Comparison of ENCODE assay signal across 8 mouse cellular contexts in the genomic region with DNA sequence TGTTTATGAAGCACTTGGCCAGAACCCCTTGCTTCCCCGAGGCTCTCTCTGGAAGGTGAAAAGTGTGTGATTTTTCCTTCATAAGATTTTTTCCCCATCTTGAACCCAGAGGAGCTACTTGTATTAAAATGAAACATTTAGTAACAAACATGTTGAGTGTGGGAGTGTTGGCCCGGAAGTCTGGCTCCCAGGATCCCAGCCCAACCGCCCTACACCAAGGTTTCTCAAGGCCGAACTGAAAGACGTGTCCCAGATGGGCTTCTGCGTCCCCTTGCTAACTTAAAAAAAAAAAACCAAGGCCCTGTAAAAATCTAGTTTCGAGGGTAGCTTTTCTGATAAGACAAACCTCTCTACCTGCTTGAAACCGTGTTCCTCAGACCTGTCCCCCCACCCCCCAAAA. TPM values are rescaled to one million over a fixed set of nuclear protein-coding genes. Genes with fewer than 3 reads are reported as not detected.
A peak's percentile ranks its signal among the peaks of the same experiment; 100 is the strongest.
DNase-seq lines count a peak whose midpoint lies in the region; ATAC-seq lines count a peak whose summit lies in the region.

No protein-coding gene starts in this region.

- no peak for ATAC-seq in heart, embryonic 12.5 days (ENCODE audit: insufficient number of reproducible peaks, low FRiP score)
- ATAC-seq in limb, embryonic 13.5 days (ENCODE audit: low FRiP score, low read depth), result no peak
- no peak for ATAC-seq in neural tube, embryonic 14.5 days (ENCODE audit: low read depth)

- H3K4me1 ChIP-seq in heart, embryonic 12.5 days (replicated peaks), result peaks cover 60% of the 10 kb centered on the region
- peaks cover 39% of the 10 kb centered on the region for H3K4me1 ChIP-seq in limb, embryonic 13.5 days
- peaks cover 29% of the 10 kb centered on the region for H3K4me1 ChIP-seq in neural tube, embryonic 14.5 days (ENCODE audit: control insufficient read depth, insufficient read depth, low read length)

- peak overlapping the region; percentile 45 for H3K27ac ChIP-seq in heart, embryonic 12.5 days (ENCODE audit: poor library complexity, severe bottlenecking)
- 0 out of 2 replicates have a peak overlapping the region, but pooled peaks have one; percentile 22 for H3K27ac ChIP-seq in limb, embryonic 13.5 days
- H3K27ac ChIP-seq in neural tube, embryonic 14.5 days (ENCODE audit: low read depth, low read length), result no peak overlapping the region

- peaks cover 7% of the 10 kb centered on the region for H3K36me3 ChIP-seq in heart, embryonic 12.5 days
- H3K36me3 ChIP-seq in limb, embryonic 13.5 days, result peaks cover 8% of the 10 kb centered on the region; the same call in 1 of the 2 replicates
- no peaks in the 10 kb centered on the region for H3K36me3 ChIP-seq in neural tube, embryonic 14.5 days (ENCODE audit: control insufficient read depth, insufficient read depth, low read length)

- H3K4me2 ChIP-seq in heart, embryonic 12.5 days, result peak overlapping the region; percentile 92
- H3K4me2 ChIP-seq in limb, embryonic 13.5 days (replicated peaks), result peak overlapping the region; percentile 95
- H3K4me2 ChIP-seq in neural tube, embryonic 14.5 days (ENCODE audit: low read depth, low read length), result peak overlapping the region; percentile 76; the same call in 1 of the 2 replicates

- no peaks in the 10 kb centered on the region for H3K9me3 ChIP-seq in heart, embryonic 12.5 days (replicated peaks)
- no peaks in the 10 kb centered on the region for H3K9me3 ChIP-seq in limb, embryonic 13.5 days
- H3K9me3 ChIP-seq in neural tube, embryonic 14.5 days (ENCODE audit: control insufficient read depth, low read length), result no peaks in the 10 kb centered on the region

- WGBS in heart, embryonic 12.5 days, result 36% methylated on average over 8 of the region's 8 CpGs
- WGBS in limb, embryonic 13.5 days, result 57% methylated on average over 8 of the region's 8 CpGs
- 86% methylated on average over 8 of the region's 8 CpGs for WGBS in neural tube, embryonic 14.5 days

- H3K9ac ChIP-seq in heart, embryonic 12.5 days, result peak overlapping the region; percentile 54; the same call in 1 of the 2 replicates
- H3K9ac ChIP-seq in limb, embryonic 13.5 days, result peak overlapping the region; percentile 36; the same call in 1 of the 2 replicates
- H3K9ac ChIP-seq in neural tube, embryonic 14.5 days (replicated peaks; ENCODE audit: low read depth, low read length), result no peak overlapping the region

- peak; percentile 63 to 65 for DNase-seq in heart, adult 18-20 months
- no peak for DNase-seq in heart, postnatal 25 days (ENCODE audit: low spot score)
- no peak for DNase-seq in cerebellum, postnatal 25 days
- no peak for DNase-seq in thymus, postnatal 0 days (ENCODE audit: low spot score)
- no peak for DNase-seq in urinary bladder, postnatal 25 days (ENCODE audit: low spot score)

- no peaks in the 10 kb centered on the region for H3K27me3 ChIP-seq in heart, embryonic 12.5 days (replicated peaks)
- no peaks in the 10 kb centered on the region for H3K27me3 ChIP-seq in limb, embryonic 13.5 days
- no peaks in the 10 kb centered on the region for H3K27me3 ChIP-seq in neural tube, embryonic 14.5 days (ENCODE audit: control insufficient read depth, insufficient read depth, low read length)

- intact Hi-C loops in heart, postnatal 25 days (cut with DNase I), result loop anchor here (2.0 to 5.0 kb wide), 3 partner anchors 37 to 76 kb away; no protein-coding TSS in a partner anchor

- H3K4me3 ChIP-seq in heart, embryonic 12.5 days, result peak overlapping the region; percentile 80; the same call in 1 of the 2 replicates
- peak overlapping the region; percentile 84 for H3K4me3 ChIP-seq in limb, embryonic 13.5 days
- no peak overlapping the region for H3K4me3 ChIP-seq in neural tube, embryonic 14.5 days (ENCODE audit: low read depth, low read length)

RNA-seq across cellular contexts. Expression of a gene that starts 2.3 kb away (rescaled TPM):
- 100 to 1,000 TPM; 126 to 130 TPM for total RNA-seq in heart, adult 18-20 months (2021)
- 10 to 100 TPM; 89.2 to 97.2 TPM for total RNA-seq in heart, postnatal 25 days (2021)
- 48.5 and 50.6 TPM in 2 replicates for polyA plus RNA-seq in heart, embryonic 12.5 days (2016; fragmentation: Nextera tagmentation; extraction: Ambion mirVana)
- polyA plus RNA-seq in limb, embryonic 13.5 days (2015; fragmentation: Nextera tagmentation; extraction: Ambion mirVana), result 12.0 and 13.8 TPM in 2 replicates
- polyA plus RNA-seq in neural tube, embryonic 14.5 days (2014; fragmentation: Nextera tagmentation; extraction: Ambion mirVana), result 17.0 and 19.5 TPM in 2 replicates
- 13.1 and 16.3 TPM in 2 replicates for polyA plus RNA-seq in thymus, postnatal 0 days (2015; fragmentation: Nextera tagmentation; extraction: Ambion mirVana)

Comparison
In these comparisons a context has a peak if more than half of its experiments do, and no peak if none do; other contexts are left out.
1. DNase-seq: peak in heart, adult 18-20 months (2 of 2); none in heart, postnatal 25 days (single experiment), cerebellum, postnatal 25 days (0 of 2), thymus, postnatal 0 days (single experiment) and urinary bladder, postnatal 25 days (single experiment).
2. Peak in every context shown above with its lines, with median percentiles within 50 percentile points of each other: H3K4me2 ChIP-seq.